Mouse (Mus musculus) right cerebral cortex, adult 18-20 months (tissue): ENCODE measurements around the gene Grip2.
A peak's percentile ranks its signal among the peaks of the same experiment; 100 is the strongest.

Source experiments
- DNase-seq: peaks from one replicate; pipeline ENCODE4 v3.0.0; 2022; ENCODE audit warnings: mixed read lengths

Grip2 gene

GRCm38 (mm10) chr6:91795640-91796039 is 31.4 kb downstream of the Grip2 start:
- no peak for DNase-seq

- no peak for DNase-seq
Observed at GRCm38 (mm10) chr6:91788311-91788798, 38.7 kb downstream of the Grip2 start.

- no peak for DNase-seq
Observed at GRCm38 (mm10) chr6:91785018-91785417, 42.0 kb downstream of the Grip2 start.

GRCm38 (mm10) chr6:91779206-91779605 is 47.8 kb downstream of the Grip2 start:
- no peak for DNase-seq

GRCm38 (mm10) chr6:91776543-91776942 is 50.5 kb downstream of the Grip2 start:
- DNase-seq: peak; percentile 46

GRCm38 (mm10) chr6:91773951-91774350 is 53.1 kb downstream of the Grip2 start:
- no peak for DNase-seq

GRCm38 (mm10) chr6:91767550-91767949 is 59.5 kb downstream of the Grip2 start:
- DNase-seq: no peak

- DNase-seq: no peak
Observed at GRCm38 (mm10) chr6:91762051-91762742, 64.9 kb downstream of the Grip2 start.

- DNase-seq: no peak
Observed at GRCm38 (mm10) chr6:91754845-91755244, 72.2 kb downstream of the Grip2 start.

GRCm38 (mm10) chr6:91754098-91754497 is 73.0 kb downstream of the Grip2 start:
- peak; percentile 82 for DNase-seq

- no peak for DNase-seq
Observed at GRCm38 (mm10) chr6:91752884-91753283, 74.2 kb downstream of the Grip2 start.

GRCm38 (mm10) chr6:91750976-91751375 is 76.1 kb downstream of the Grip2 start:
- DNase-seq: no peak

- no peak for DNase-seq
Observed at GRCm38 (mm10) chr6:91746776-91747175, 80.3 kb downstream of the Grip2 start.

GRCm38 (mm10) chr6:91745947-91746582 is 81.0 kb downstream of the Grip2 start:
- no peak for DNase-seq

- no peak for DNase-seq
Observed at GRCm38 (mm10) chr6:91745246-91745645, 81.8 kb downstream of the Grip2 start.

- no peak for DNase-seq
Observed at GRCm38 (mm10) chr6:91743886-91744285, 83.2 kb downstream of the Grip2 start.

GRCm38 (mm10) chr6:91742995-91743394 is 84.1 kb downstream of the Grip2 start:
- DNase-seq: no peak

GRCm38 (mm10) chr6:91742466-91742865 is 84.6 kb downstream of the Grip2 start:
- DNase-seq: no peak

GRCm38 (mm10) chr6:91741046-91741445 is 86.0 kb downstream of the Grip2 start:
- DNase-seq: no peak

GRCm38 (mm10) chr6:91738058-91738457 is 89.0 kb downstream of the Grip2 start:
- no peak for DNase-seq

GRCm38 (mm10) chr6:91737451-91737850 is 89.6 kb downstream of the Grip2 start:
- no peak for DNase-seq

GRCm38 (mm10) chr6:91736471-91736870 is 90.6 kb downstream of the Grip2 start:
- DNase-seq: no peak

- DNase-seq: no peak
Observed at GRCm38 (mm10) chr6:91732138-91732537, 94.9 kb downstream of the Grip2 start.

GRCm38 (mm10) chr6:91729677-91730127 is 97.3 kb downstream of the Grip2 start:
- peak; percentile 66 for DNase-seq
